Mouse (Mus musculus) limb, embryonic 11.5 days (tissue): ENCODE measurements around the gene Lmcd1. TPM values are rescaled to one million over a fixed set of nuclear protein-coding genes. Genes with fewer than 3 reads are reported as not detected.
"Not testable (repeated sequence)": the region's sequence is repeated elsewhere in the genome, so short reads cannot be mapped to it uniquely, and the experiment has no call there.

Experiments used
- ATAC-seq: fragments of 200-750 bp; cut with Nextera tagmentation; 2 replicates; pipeline ENCODE4 v1.8.0; 2017; ENCODE audit warnings: low read depth; ENCODE audit not compliant: insufficient number of reproducible peaks, low FRiP score, low TSS enrichment
- DNase-seq: peaks from one replicate; pipeline ENCODE4 v3.0.0-alpha.2; 2015; ENCODE audit warnings: low spot score
- H3K27ac ChIP-seq: fragments of 300-500 bp; sonication (generic); replicated peaks from 2 replicates; pipeline ENCODE4 v1.5.1; 2014; ENCODE audit warnings: low read depth, mild to moderate bottlenecking, low read length
- H3K27me3 ChIP-seq: fragments of 300-500 bp; sonication (generic); 2 replicates; pipeline ENCODE4 v1.6.1; 2014; ENCODE audit warnings: mild to moderate bottlenecking, low read length, mixed read lengths; ENCODE audit not compliant: control insufficient read depth, insufficient read depth
- H3K36me3 ChIP-seq: fragments of 300-500 bp; sonication (generic); 2 replicates; pipeline ENCODE4 v1.6.1; 2014; ENCODE audit warnings: mild to moderate bottlenecking, low read length, moderate library complexity, mixed read lengths; ENCODE audit not compliant: control insufficient read depth, insufficient read depth
- H3K4me1 ChIP-seq: fragments of 300-500 bp; sonication (generic); 2 replicates; pipeline ENCODE4 v1.6.1; 2014; ENCODE audit warnings: low read length, mixed read lengths; ENCODE audit not compliant: control insufficient read depth, insufficient read depth
- H3K4me2 ChIP-seq: fragments of 300-500 bp; sonication (generic); 2 replicates; pipeline ENCODE4 v1.6.1; 2014; ENCODE audit warnings: low read depth, mild to moderate bottlenecking, moderate library complexity; ENCODE audit not compliant: severe bottlenecking
- H3K4me3 ChIP-seq: fragments of 300-500 bp; sonication (generic); 2 replicates; pipeline ENCODE4 v1.5.1; 2014; ENCODE audit warnings: low read depth, low read length
- H3K9ac ChIP-seq: fragments of 300-500 bp; sonication (generic); 2 replicates; pipeline ENCODE4 v1.6.1; 2014; ENCODE audit warnings: mild to moderate bottlenecking, low read length
- H3K9me3 ChIP-seq: fragments of 300-500 bp; sonication (generic); 2 replicates; pipeline ENCODE4 v1.6.1; 2016; ENCODE audit warnings: low read length; ENCODE audit not compliant: control insufficient read depth
- WGBS: fragments of 180-500 bp; shearing (Covaris S2); extraction: QIAGEN DNeasy Blood & Tissue Kit; methylation state at CpG from one replicate; pipeline ENCODE4 v1.1.7; 2014; 5-methylcytosine and 5-hydroxymethylcytosine counted together
- polyA plus RNA-seq: library from polyadenylated mRNA; unstranded; fragments of >200 nt; fragmentation: Nextera tagmentation; extraction: Ambion mirVana; gene quantifications from 2 replicates; pipeline ENCODE4 v1.2.1, GENCODE M21; 2014

Lmcd1 gene
- polyA plus RNA-seq = 6.5 and 7.0 TPM in 2 replicates

DNA sequence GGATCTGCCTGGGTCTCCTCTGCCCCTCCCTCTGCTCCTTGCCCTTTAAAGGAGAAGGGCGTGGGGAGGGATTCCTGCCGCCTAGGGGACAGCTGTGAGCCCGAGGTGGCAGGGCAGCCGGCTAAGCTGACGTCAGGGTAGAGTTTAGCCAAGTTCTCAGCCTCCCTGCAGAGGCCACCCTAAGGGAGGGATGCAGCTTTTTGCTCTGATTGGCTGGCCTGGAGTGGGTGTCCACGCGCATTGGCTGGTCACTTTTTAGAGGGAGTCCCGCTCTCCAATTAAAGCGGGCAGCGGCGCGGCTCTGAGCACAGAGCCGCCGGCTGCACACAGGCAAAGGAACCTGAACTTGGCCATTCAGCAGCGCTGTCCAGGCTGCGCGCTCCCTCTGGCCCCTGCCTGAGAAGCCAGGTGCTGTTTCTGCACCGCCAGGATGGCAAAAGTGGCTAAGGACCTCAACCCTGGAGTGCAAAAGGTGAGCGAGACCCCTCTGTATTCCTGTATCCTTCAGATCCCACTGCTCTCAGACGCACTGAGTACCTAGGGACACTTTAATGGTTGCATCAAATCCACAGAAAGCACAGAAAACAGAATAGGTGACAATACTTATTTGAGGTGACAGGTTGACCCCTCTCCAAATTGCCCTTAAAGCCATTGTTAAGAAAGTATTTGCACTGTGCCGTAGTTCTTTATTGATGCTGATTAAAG is at the start of gene Lmcd1:
Lmcd1 (plus strand) TSS at position 258 of the 705 bp plus-strand sequence.
- 3% methylated on average over 21 of the region's 21 CpGs for WGBS
- H3K27me3 ChIP-seq = no peaks in the 10 kb centered on the region
- H3K36me3 ChIP-seq = no peaks in the 10 kb centered on the region
- H3K4me3 ChIP-seq = 0 out of 2 replicates have a peak within 1 kb of the TSS, but pooled peaks have one; percentile 6
- no peak within 1 kb of the TSS for H3K9ac ChIP-seq
- peak; percentile 86 for DNase-seq
- H3K9me3 ChIP-seq = no peaks in the 10 kb centered on the region
- peak within 1 kb of the TSS; percentile 29; the same call in 1 of the 2 replicates for H3K4me2 ChIP-seq
- H3K27ac ChIP-seq = no peak within 1 kb of the TSS
- ATAC-seq = peak; percentile 96
- H3K4me1 ChIP-seq = peaks cover 8% of the 10 kb centered on the region; the same call in 1 of the 2 replicates

GRCm38 (mm10) chr6:112223877-112224632 is 49.5 kb upstream of the Lmcd1 start:
- no peak for ATAC-seq

GRCm38 (mm10) chr6:112236775-112237174 is 36.8 kb upstream of the Lmcd1 start:
- WGBS = 91% methylated on average over 1 of the region's 1 CpGs
- H3K27ac ChIP-seq = no peak overlapping the region
- ATAC-seq (no peak), DNase-seq (no peak)
- no peaks in the 10 kb centered on the region for H3K36me3 ChIP-seq
- no peaks in the 10 kb centered on the region for H3K4me1 ChIP-seq
- no peaks in the 10 kb centered on the region for H3K27me3 ChIP-seq
- no peaks in the 10 kb centered on the region for H3K9me3 ChIP-seq
- no peak overlapping the region for H3K4me2 ChIP-seq
- no peak overlapping the region for H3K9ac ChIP-seq
- no peak overlapping the region for H3K4me3 ChIP-seq

More at GRCm38 (mm10) chr6:112223877-112224632, 49.5 kb upstream of the Lmcd1 start:
- 83% methylated on average over 13 of the region's 13 CpGs for WGBS
- H3K4me1 ChIP-seq = no peaks in the 10 kb centered on the region
- H3K27ac ChIP-seq = no peak overlapping the region
- H3K4me2 ChIP-seq = no peak overlapping the region
- H3K27me3 ChIP-seq = no peaks in the 10 kb centered on the region
- H3K36me3 ChIP-seq = no peaks in the 10 kb centered on the region
- H3K9me3 ChIP-seq = no peaks in the 10 kb centered on the region
- H3K4me3 ChIP-seq = no peak overlapping the region
- no peak for DNase-seq
- no peak overlapping the region for H3K9ac ChIP-seq

- no peak overlapping the region for H3K9ac ChIP-seq
- H3K4me2 ChIP-seq = no peak overlapping the region
- no peak for ATAC-seq
- H3K27me3 ChIP-seq = no peaks in the 10 kb centered on the region
- no peak for DNase-seq
- H3K4me1 ChIP-seq = no peaks in the 10 kb centered on the region
- no peaks in the 10 kb centered on the region for H3K9me3 ChIP-seq
- no peak overlapping the region for H3K4me3 ChIP-seq
- 83% methylated on average over 2 of the region's 2 CpGs for WGBS
- no peaks in the 10 kb centered on the region for H3K36me3 ChIP-seq
- no peak overlapping the region for H3K27ac ChIP-seq
These were observed 31.3 kb upstream of the Lmcd1 start for GRCm38 (mm10) chr6:112242216-112242615.

GRCm38 (mm10) chr6:112245639-112246038 is 27.9 kb upstream of the Lmcd1 start:
- ATAC-seq (no peak), DNase-seq (no peak)
- H3K36me3 ChIP-seq = no peaks in the 10 kb centered on the region
- H3K27me3 ChIP-seq = no peaks in the 10 kb centered on the region
- H3K9ac ChIP-seq = no peak overlapping the region
- H3K4me1 ChIP-seq = no peaks in the 10 kb centered on the region
- H3K9me3 ChIP-seq = no peaks in the 10 kb centered on the region
- 86% methylated on average over 4 of the region's 4 CpGs for WGBS
- no peak overlapping the region for H3K4me3 ChIP-seq
- H3K27ac ChIP-seq = no peak overlapping the region
- no peak overlapping the region for H3K4me2 ChIP-seq

GRCm38 (mm10) chr6:112246636-112247035 is 26.9 kb upstream of the Lmcd1 start:
- no peaks in the 10 kb centered on the region for H3K27me3 ChIP-seq
- WGBS = 90% methylated on average over 1 of the region's 1 CpGs

GRCm38 (mm10) chr6:112253943-112254342 is 19.6 kb upstream of the Lmcd1 start:
- H3K4me1 ChIP-seq, H3K9ac ChIP-seq, DNase-seq, ATAC-seq, H3K4me3 ChIP-seq, H3K27me3 ChIP-seq, H3K4me2 ChIP-seq, H3K9me3 ChIP-seq, H3K27ac ChIP-seq, H3K36me3 ChIP-seq: not testable (repeated sequence)
- 93% methylated on average over 2 of the region's 3 CpGs for WGBS

More at GRCm38 (mm10) chr6:112246636-112247035, 26.9 kb upstream of the Lmcd1 start:
- Histone ChIP-seq H3K27ac (no peak overlapping the region), H3K4me1 (no peaks in the 10 kb centered on the region), H3K4me2 (no peak overlapping the region), H3K9me3 (no peaks in the 10 kb centered on the region), H3K4me3 (no peak overlapping the region), H3K36me3 (no peaks in the 10 kb centered on the region), H3K9ac (no peak overlapping the region)
- ATAC-seq = no peak
- no peak for DNase-seq

DNA sequence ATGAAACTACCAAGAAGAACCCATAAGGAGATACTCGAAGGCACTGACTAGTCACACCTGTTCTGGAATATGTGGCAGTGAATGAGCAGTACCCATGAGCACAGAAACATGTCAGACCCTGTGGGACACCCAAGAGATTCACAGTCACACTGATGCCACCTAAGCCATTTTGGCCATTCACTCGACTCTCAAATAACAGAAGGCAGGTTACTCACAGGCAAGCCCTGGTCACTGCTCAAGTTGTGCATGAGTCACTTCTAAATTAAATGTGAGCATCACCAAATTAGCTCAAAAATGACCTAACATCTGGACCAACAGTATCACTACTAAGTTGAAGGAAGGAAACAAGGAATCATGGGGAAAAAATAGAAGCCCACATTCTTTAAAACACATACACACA is 18.6 kb upstream of the Lmcd1 start:
- no peak overlapping the region for H3K4me2 ChIP-seq
- H3K9ac ChIP-seq = no peak overlapping the region
- no peaks in the 10 kb centered on the region for H3K36me3 ChIP-seq
- H3K4me1 ChIP-seq = no peaks in the 10 kb centered on the region
- no peak overlapping the region for H3K4me3 ChIP-seq
- no peak for ATAC-seq
- no peaks in the 10 kb centered on the region for H3K27me3 ChIP-seq
- 84% methylated on average over 2 of the region's 2 CpGs for WGBS
- no peaks in the 10 kb centered on the region for H3K9me3 ChIP-seq
- H3K27ac ChIP-seq = no peak overlapping the region
- DNase-seq = no peak
